Mouse (Mus musculus): ENCODE results near the gene Tmem200a.

GRCm38 (mm10) chr10:25958762-25959753 lies 119.8 kb downstream of the Tmem200a start:
- TF ChIP-seq POLR2A (IDR thresholded peaks at IDR 0.05; ENCODE audit: control insufficient read depth, low read depth, low read length) (no peak), CTCF (IDR thresholded peaks at IDR 0.05; ENCODE audit: control insufficient read depth, insufficient read depth, insufficient replicate concordance, low read depth, low read length) (no peak)
